Mouse (Mus musculus): ENCODE data around the gene Lonrf3.

The Lonrf3 gene

DNA sequence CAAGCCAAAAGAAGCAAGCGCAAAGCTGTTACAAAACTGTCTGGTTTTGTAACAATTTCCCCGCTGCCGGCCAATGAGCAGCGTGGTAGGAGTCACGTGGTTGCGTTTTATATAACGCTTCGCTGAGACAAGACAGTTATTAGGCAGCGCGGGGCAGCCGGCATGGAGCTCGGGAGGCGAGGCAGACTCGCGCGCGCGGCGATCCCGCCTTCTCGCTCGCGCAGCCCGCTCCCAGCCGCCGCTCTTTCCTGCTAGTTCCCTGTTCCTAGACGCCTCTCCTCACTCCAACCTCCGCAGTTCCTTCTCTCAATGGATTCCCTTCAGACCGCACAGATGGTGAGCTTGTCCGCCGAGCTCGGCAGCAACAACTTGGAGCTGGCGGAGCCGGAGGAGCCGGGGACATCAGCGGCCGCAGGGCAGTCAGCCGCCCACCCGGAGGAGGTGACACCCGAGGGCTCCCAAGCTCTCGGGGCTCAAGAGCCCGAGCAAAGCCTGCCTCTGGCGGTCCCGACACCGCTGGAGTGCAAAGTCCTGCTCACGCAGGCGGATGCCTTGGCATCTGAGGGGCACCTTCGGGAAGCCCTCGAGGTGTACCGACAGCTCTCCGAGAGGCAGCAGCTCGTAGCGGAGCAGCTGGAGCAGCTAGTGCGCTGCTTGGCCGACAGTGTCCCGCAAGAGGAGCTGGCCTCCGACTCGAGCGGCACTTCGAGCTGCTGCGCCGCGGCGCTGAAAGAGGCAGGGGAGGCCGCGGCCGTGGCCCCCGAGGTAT is at the start of gene Lonrf3:
Lonrf3 (plus strand) TSS at position 83 of the 769 bp plus-strand sequence.
- no peak for DNase-seq (ENCODE audit: low read depth)

DNA sequence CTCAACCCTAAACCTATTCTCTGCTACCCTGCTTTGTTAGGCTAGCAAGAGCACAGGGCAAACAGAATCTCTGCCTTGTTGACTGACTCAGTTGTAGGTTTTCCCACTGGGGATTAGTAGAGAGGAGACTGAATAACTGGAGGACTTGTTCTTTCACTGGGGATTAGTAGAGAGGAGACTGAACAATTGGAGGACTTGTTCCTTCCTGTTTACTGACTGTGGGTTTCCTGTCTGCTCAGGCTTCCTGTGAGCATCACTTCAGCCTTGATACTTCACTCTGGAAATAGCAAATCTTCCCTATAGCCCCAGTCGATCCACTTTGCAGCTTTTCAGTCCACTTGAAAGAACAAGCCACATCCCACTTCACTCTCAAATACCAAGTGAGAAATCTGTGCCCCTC is 49.4 kb upstream of the Lonrf3 start:
- no peak for DNase-seq (ENCODE audit: low read depth)

DNA sequence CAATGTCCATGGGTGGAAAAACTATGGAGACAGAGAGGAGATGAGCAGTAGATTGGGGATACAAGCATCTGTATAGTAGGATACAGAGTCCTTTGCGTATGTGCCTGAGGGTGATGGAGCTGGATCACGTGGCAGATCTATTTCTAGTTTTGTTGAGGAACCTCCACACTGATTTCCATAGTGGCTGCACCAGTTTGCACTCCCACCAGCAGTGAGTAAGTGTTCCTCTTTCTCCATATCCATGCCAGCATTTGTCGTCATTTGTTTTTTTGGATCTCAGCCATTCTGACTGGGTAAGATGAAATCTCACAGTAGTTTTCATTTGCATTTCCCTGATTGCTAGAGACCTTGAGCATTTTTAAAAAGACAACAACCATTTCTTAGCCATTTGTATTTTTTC is 16.7 kb upstream of the Lonrf3 start:
- DNase-seq (ENCODE audit: low read depth), result no peak

DNA sequence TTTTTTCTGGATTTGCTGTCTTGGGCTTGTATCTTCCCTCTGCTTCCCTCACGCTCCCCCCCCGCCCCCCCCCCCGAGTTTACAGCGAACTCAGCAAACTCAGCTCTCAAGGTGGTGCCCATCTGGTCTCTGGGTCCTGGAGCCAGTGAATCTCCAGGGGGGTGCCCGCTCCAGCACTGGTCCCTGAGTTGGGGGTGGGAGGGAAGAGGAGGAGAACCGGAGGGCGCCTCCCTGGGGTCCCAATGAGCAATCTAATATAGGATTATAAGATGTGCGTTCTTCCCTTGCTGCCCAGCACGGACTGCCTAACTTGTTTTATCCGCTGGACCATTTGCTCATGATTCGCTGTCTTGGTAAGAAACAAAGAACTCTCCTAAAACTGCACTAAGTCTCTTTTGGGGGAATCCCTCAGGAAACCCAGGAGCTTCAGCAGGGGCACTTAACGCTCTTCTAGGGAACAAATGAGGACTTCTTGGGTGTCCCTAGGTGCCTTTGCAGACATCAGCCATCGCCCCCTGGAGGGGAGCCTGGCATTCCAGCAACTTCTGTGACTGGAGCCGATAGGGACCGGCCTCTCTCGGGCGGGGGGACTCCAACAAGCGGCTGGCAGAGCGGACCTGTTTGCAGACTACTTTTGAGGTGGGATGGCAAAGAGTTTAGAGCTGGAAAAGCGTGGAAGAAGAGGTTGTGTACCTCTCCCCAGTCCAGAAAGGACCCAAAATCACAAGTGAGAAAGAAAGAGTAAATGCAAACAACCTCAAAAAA is 480 bp upstream of the Lonrf3 start:
- no peak for DNase-seq (ENCODE audit: low read depth)

DNA sequence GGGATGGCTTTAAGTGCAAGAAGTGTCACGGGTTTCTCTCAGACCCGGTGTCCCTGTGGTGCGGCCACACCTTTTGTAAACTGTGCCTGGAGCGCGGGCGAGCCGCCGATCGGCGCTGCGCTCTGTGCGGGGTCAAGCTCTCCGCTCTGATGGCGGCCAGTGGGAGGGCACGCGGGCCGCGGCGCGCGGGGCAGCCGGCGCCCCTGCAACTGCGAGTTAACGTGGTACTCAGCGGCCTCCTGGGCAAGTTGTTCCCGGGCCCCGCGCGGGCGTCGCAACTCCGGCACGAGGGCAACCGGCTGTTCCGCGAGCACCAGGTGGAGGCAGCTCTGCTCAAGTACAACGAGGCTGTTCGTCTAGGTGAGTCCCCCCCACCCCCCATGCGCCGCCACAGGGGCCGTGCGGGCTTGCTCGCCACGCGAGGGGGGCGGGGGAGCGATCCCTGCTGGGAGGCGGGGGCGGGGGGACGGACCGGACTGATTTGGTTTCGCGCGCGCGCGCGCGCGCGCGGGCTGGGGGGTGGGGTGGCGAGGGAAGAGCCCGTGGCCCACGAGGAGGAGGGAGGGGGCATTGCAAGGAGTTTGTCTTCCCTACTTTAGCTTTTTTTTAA is 992 bp downstream of the Lonrf3 start:
- DNase-seq (ENCODE audit: low read depth), result no peak

DNA sequence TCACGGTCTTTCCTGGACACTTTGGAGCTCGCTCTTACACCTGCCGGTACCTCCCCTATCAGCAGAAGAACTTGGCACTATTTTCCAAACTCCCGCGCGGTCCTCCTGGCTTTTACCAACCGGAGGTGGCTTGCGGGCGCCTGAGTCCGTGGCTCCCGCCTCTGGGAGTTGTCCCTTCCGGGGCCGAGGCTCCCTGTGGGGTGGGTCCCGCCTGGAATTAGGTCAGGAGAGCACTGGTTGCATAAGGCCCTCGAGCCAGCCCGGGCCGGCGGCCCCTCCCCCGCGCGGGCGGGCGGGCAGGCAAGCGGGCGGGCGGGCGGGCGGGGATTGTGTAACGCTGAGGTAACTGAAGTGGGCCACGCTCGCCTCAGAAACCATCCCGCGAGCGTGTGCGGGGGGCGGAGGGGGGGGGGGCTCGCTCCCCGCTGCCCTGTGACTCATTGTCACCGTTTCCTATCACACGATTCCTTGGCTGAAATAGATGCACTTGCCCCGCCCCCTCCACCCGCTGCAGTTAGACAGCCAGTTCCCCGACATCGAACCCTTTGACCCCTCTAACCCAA is 1.8 kb downstream of the Lonrf3 start:
- DNase-seq (ENCODE audit: low read depth), result peak; percentile 5

DNA sequence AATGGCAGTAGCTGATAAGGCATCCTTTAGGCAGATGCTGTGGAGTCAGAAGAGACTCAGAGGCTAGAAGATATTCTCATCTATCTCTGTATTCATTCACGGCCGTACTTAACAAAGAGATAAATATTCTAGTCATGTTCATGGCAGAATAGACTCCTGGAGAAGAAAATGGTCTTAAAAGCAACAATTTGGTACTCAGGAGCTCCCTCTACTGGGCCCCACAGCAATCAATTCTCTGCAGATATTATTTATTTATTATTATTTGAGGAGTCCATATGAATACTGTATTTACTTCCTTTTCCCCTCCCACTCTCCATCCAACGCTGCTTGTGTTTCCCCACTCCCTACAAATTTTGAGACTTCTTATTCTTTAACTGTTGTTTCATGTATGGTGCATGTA is 24.3 kb downstream of the Lonrf3 start:
- peak; percentile 59 for DNase-seq (ENCODE audit: low read depth)

DNA sequence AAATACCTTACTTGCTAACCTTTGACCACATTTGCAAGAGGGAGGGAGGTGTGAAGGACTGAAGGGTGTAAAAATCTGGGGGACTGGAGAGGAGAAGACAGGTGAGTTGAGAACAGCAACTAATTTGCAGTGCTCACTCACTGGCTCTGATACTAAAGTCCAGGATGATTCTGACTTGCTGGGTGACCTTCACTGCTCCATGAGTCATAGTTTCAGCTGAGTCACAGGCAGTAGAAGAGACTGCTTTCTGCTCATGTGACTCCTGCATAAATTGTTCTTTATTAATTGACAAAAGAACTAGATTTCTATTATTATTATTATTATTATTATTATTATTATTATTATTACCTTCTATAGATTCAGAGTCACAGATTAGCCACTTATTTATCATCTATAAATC is 57.2 kb downstream of the Lonrf3 start:
- DNase-seq (ENCODE audit: low read depth), result no peak

DNA sequence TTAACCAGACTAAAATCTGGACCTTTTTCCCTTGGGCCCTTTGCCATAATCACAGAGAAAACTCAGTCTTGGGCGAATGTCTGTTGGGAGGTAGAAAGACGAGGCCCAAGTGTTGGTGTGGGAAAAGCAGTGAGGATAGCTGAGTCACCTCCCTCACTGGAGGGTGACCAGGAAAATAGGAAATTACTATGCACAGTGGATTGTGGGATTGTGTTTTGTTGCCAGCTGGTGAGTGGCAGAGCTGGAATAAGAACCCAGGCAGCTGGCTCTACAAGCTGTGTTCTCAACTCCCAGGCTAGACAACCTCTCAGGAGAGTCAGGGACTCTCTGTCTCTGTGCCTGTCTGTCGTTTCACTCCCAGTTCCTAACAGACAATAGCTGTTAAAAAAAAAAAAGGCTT is 61.8 kb downstream of the Lonrf3 start:
- peak; percentile 5 for DNase-seq (ENCODE audit: low read depth)

DNA sequence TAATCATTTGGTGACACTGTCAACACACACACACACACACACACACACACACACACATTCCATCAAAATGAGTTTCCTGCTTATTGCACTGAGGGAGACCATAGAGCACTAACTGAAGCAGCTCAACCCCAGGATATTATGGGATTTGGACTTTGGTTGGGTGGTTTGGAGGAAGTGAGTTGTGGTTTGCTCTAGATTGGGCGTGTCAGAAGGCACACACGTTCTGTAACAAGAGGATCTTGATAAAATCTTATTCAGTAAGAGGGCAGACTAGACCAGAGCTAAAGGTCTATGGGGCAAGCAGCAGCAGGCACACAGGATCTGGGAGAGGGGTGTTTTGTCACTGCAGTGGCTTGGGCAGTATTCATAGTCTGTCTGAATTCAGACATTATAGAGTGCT is 62.4 kb downstream of the Lonrf3 start:
- DNase-seq (ENCODE audit: low read depth), result no peak

DNA sequence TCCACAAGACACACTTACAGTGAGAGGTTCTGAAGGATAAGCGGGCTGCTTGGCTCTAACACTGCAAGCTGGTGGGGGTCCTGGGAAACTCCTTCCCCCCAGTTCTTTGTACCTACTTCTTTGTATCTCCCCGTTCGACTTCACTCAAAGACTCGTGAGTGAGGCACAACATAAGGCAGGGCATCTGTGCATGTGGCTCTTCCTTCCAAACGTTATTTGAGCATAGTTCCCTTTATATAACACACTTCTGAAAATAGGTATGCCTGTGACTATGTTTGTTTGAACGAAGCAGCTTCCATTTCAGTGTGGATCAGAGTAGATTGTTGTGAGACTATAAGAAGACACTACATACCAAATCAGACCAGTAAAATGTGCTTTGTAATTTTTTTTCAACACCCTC is 64.5 kb downstream of the Lonrf3 start:
- DNase-seq (ENCODE audit: low read depth), result no peak

DNA sequence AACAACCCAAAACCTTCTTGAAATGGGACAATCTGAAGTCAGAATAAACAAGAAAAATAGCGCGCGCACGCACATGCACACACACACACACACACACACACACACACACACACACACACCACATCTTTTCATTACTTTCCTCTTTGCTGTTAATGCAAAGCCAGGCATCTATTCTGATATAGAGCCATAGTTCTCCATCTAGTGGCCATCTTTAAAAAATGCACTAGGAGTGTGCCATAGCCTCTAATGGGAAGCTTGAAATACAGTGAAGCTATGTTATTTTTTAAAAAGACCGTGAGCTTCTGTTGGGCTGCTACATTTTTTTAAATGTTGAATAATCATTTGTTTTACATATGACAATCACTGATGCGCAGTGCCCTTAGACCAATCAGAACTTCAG is 65.1 kb downstream of the Lonrf3 start:
- DNase-seq (ENCODE audit: low read depth), result peak; percentile 48

DNA sequence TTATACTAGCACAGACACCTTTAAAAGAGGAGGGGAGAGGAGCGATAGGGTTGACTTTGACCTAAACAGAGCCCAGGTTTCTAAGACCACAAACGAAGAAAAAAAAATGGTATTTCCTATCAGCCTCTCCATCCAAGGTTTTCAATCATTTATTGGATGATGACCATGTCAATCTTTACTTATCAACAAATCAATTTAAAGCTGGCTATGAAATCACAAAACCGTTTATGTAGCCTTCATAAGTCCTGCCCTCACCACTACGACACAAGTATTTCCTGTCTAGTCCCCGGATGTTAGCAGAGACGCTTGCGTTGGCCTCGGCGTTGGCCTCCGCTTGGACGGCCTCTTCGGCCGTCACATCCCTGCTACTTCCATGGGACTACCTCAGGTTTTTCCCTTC is 72.8 kb downstream of the Lonrf3 start, which contains the start of gene Gm6268:
Gm6268 (plus strand) TSS at position 301 of the 400 bp plus-strand sequence.
- no peak for DNase-seq (ENCODE audit: low read depth)

DNA sequence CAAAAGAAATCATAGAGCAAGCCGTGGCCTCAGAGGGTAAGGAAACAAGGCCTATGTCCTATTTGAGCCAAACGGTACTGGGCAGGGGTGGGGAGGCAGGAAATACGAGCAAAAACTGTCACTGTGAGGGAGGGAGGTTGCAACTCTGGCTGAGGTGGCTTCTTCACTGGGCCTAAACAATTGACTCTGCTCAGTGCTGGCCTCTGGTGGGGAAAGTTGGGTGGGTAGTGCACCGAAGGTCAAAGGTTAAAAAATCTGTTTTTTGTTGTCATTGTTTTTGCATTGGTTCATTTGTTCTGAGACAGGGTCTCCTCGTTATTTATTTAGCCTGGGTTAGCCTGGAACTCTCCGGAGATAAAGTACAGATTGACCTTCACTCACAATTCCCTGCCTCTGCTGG is 74.2 kb downstream of the Lonrf3 start:
- DNase-seq (ENCODE audit: low read depth), result no peak
